Mouse (Mus musculus) liver (tissue): ENCODE data around the gene 2610318N02Rik.
"Not testable (repeated sequence)": the region's sequence is repeated elsewhere in the genome, so short reads cannot be mapped to it uniquely, and the experiment has no call there.

ENCODE experiments used
- DNase-seq: peaks from one replicate; pipeline ENCODE4 v3.0.0-alpha.2; 2020; ENCODE audit warnings: mixed read lengths

Gene 2610318N02Rik

GRCm38 (mm10) chr16:17124871-17125520 lies at the start of gene 2610318N02Rik:
TSS of gene 2610318N02Rik (minus strand) at chr16:17125167.
- DNase-seq, result peak; percentile 92

- DNase-seq, result no peak
Measured at GRCm38 (mm10) chr16:17168049-17168448, 43.1 kb upstream of the 2610318N02Rik start.

GRCm38 (mm10) chr16:17167179-17167578 lies 42.2 kb upstream of the 2610318N02Rik start:
- DNase-seq, result no peak

- DNase-seq, result not testable (repeated sequence)
Measured at GRCm38 (mm10) chr16:17165478-17165877, 40.5 kb upstream of the 2610318N02Rik start.

- DNase-seq, result no peak
Measured at GRCm38 (mm10) chr16:17154346-17154745, 29.4 kb upstream of the 2610318N02Rik start.

GRCm38 (mm10) chr16:17151874-17152273 lies 26.9 kb upstream of the 2610318N02Rik start:
- no peak for DNase-seq

GRCm38 (mm10) chr16:17150520-17151258 lies 25.7 kb upstream of the 2610318N02Rik start:
- no peak for DNase-seq

GRCm38 (mm10) chr16:17148084-17148483 lies 23.1 kb upstream of the 2610318N02Rik start:
- DNase-seq, result peak; percentile 74

- peak; percentile 36 for DNase-seq
Measured at GRCm38 (mm10) chr16:17147391-17147929, 22.5 kb upstream of the 2610318N02Rik start.

- peak; percentile 85 for DNase-seq
Measured at GRCm38 (mm10) chr16:17146772-17147235, 21.8 kb upstream of the 2610318N02Rik start, which contains the start of gene Ccdc116. TSS of gene Ccdc116 (minus strand) at chr16:17147229.

GRCm38 (mm10) chr16:17144339-17144738 lies 19.4 kb upstream of the 2610318N02Rik start, which contains the start of gene Ydjc:
TSS of gene Ydjc (plus strand) at chr16:17144621.
- peak; percentile 31 for DNase-seq

GRCm38 (mm10) chr16:17137355-17137754 lies 12.4 kb upstream of the 2610318N02Rik start:
- DNase-seq, result no peak

- no peak for DNase-seq
Measured at GRCm38 (mm10) chr16:17132906-17133200, 7.9 kb upstream of the 2610318N02Rik start.

- peak; percentile 99 for DNase-seq
Measured at GRCm38 (mm10) chr16:17132089-17132905, 7.3 kb upstream of the 2610318N02Rik start, which contains the start of gene Sdf2l1. TSS of gene Sdf2l1 (minus strand) at chr16:17132383.

- DNase-seq, result peak; percentile 49
Measured at GRCm38 (mm10) chr16:17131191-17132088, 6.5 kb upstream of the 2610318N02Rik start.

- peak; percentile 46 for DNase-seq
Measured at GRCm38 (mm10) chr16:17127292-17127691, 2.3 kb upstream of the 2610318N02Rik start.

GRCm38 (mm10) chr16:17124119-17124870 lies 672 bp downstream of the 2610318N02Rik start:
- DNase-seq, result peak; percentile 56

GRCm38 (mm10) chr16:17121569-17121968 lies 3.4 kb downstream of the 2610318N02Rik start:
- DNase-seq, result no peak

GRCm38 (mm10) chr16:17117309-17117799 lies 7.6 kb downstream of the 2610318N02Rik start:
- no peak for DNase-seq
